ENCODE assay signal across 24 mouse cellular contexts in the genomic region with DNA sequence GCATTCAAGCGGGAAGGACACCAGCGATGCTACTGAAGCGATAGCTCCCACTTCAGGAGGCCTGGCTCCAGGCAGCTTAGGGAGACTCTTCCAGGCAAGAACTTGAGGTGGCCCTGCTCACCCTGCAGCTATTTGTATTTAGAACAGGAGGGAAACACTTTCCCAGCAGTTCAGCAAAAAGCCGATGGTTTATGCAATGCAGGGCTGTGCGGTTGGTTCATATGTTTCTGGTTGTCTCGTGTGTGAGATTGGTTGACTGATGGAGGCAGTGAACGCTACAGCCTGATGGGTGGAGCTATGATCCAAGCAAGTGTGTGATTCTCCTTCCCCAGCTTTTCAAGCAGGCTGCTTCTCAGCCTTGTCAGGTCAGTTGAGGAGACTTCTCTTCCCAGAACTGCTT. TPM values are rescaled to one million over a fixed set of nuclear protein-coding genes. Genes with fewer than 3 reads are reported as not detected.
"Had no signal": no experiment of that assay in that cellular context is flagged by ENCODE, and none has a peak within 500 bp of the region (broad histone marks: within the 10 kb centered on the region; RNA-seq: fewer than 3 reads in every experiment).

No protein-coding gene starts in this region.

- H3K36me3 ChIP-seq: midbrain, embryonic 10.5 days; midbrain, embryonic 12.5 days; neural tube, embryonic 13.5 days; neural tube, embryonic 15.5 days had no signal

- ATAC-seq: midbrain, embryonic 16.5 days had no signal

- H3K4me3 ChIP-seq: midbrain, embryonic 10.5 days; midbrain, embryonic 12.5 days; myocyte; neural tube, embryonic 13.5 days; neural tube, embryonic 15.5 days had no signal

- H3K4me1 ChIP-seq: midbrain, embryonic 10.5 days; midbrain, embryonic 12.5 days; neural tube, embryonic 13.5 days; neural tube, embryonic 15.5 days had no signal

- H3K4me2 ChIP-seq: lung, embryonic 14.5 days; midbrain, embryonic 12.5 days; neural tube, embryonic 13.5 days; neural tube, embryonic 15.5 days had no signal

- DNase-seq: lung, adult 18-20 months; lung, embryonic 14.5 days; lung, postnatal 10 days; lung, postnatal 4 days; midbrain, embryonic 14.5 days; retina, postnatal 1 day; right cerebral cortex, adult 18-20 months; right cerebral cortex, postnatal 25 days; right cerebral cortex, postnatal 4 days; spleen, adult 18-20 months; thymus, adult 18-20 months; thymus, postnatal 25 days; thymus, postnatal 4 days had no signal

- H3K27me3 ChIP-seq: midbrain, embryonic 12.5 days; neural tube, embryonic 15.5 days had no signal

- H3K27ac ChIP-seq: midbrain, embryonic 10.5 days; midbrain, embryonic 12.5 days; neural tube, embryonic 13.5 days; neural tube, embryonic 15.5 days had no signal

- H3K9ac ChIP-seq: lung, embryonic 14.5 days; midbrain, embryonic 12.5 days; neural tube, embryonic 13.5 days; neural tube, embryonic 15.5 days had no signal

- H3K9me3 ChIP-seq: midbrain, embryonic 10.5 days; midbrain, embryonic 12.5 days; neural tube, embryonic 13.5 days; neural tube, embryonic 15.5 days had no signal

RNA-seq across cellular contexts. Expression of a gene that starts 46.2 kb away (rescaled TPM):
- total RNA-seq: megakaryocyte-erythroid progenitor cell, adult 5-6 weeks had no signal

RNA-seq across cellular contexts. Expression of a gene that starts 47.0 kb away (rescaled TPM):
- total RNA-seq: megakaryocyte, adult 5-6 weeks; megakaryocyte-erythroid progenitor cell, adult 5-6 weeks had no signal
- polyA plus RNA-seq: lung, embryonic 14.5 days; midbrain, embryonic 12.5 days; midbrain, embryonic 14.5 days; midbrain, embryonic 16.5 days; myocyte; neural tube, embryonic 11.5 days; neural tube, embryonic 13.5 days; stomach, embryonic 14.5 days; thymus, postnatal 0 days had no signal

RNA-seq across cellular contexts. Expression of a gene that starts 53.5 kb away (rescaled TPM):
- total RNA-seq: megakaryocyte-erythroid progenitor cell, adult 5-6 weeks had no signal
